ENCODE assay signal across 17 mouse cellular contexts in the genomic region with DNA sequence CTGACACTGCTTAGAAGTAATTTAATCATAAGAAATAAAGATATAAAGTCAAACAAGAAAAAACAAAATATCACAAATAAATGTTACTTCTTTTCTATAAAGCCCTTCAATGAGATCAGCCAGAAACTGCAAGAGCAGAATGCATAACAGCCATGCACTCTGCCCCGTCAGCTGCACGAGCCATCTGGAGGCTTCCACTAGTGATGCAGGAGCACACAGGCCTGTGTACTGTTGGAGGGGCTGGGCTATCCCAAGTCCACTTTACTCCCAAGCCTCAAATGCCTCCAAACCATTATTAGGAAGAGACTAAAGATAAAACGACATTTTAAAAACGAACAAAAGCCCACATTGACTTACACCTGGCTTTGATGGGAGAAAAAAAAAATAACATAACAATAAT.
"Had no signal": no experiment of that assay in that cellular context is flagged by ENCODE, and none has a peak within 500 bp of the region (broad histone marks: within the 10 kb centered on the region; RNA-seq: fewer than 3 reads in every experiment).

No protein-coding gene starts in this region.

- H3K9me3 ChIP-seq: kidney, embryonic 15.5 days; limb, embryonic 12.5 days; limb, embryonic 15.5 days; midbrain, embryonic 12.5 days had no signal

- H3K4me2 ChIP-seq: kidney, embryonic 15.5 days; limb, embryonic 12.5 days; limb, embryonic 15.5 days; liver, embryonic 11.5 days; lung, embryonic 14.5 days; midbrain, embryonic 12.5 days had no signal

- H3K27ac ChIP-seq: liver, embryonic 14.5 days; macrophage; midbrain, embryonic 12.5 days had no signal

- DNase-seq: kidney, adult 8-10 months; kidney, postnatal 10 days; kidney, postnatal 36 days; layer of hippocampus, adult 9-11 months; liver, postnatal 0 days; lung, embryonic 14.5 days; thymus, adult 18-20 months; thymus, postnatal 36 days had no signal

- H3K4me3 ChIP-seq: kidney, embryonic 15.5 days; limb, embryonic 12.5 days; limb, embryonic 15.5 days; midbrain, embryonic 12.5 days had no signal

- ATAC-seq: liver, postnatal 0 days; lung, postnatal 0 days; midbrain, embryonic 16.5 days had no signal

- H3K9ac ChIP-seq: kidney, embryonic 15.5 days; limb, embryonic 12.5 days; liver, embryonic 14.5 days; liver, postnatal 0 days; lung, embryonic 14.5 days; midbrain, embryonic 12.5 days had no signal

- H3K27me3 ChIP-seq: kidney, embryonic 15.5 days; limb, embryonic 12.5 days; limb, embryonic 15.5 days; midbrain, embryonic 12.5 days had no signal
